Mouse (Mus musculus) heart, adult 2 months (tissue): ENCODE measurements around the gene Zscan29. TPM values are rescaled to one million over a fixed set of nuclear protein-coding genes. Genes with fewer than 3 reads are reported as not detected.

Source experiments
- DNase-seq, 2 experiments: peaks; one replicate each; pipeline ENCODE4 v3.0.0; 2021
- H3K27ac ChIP-seq: fragments of 200-600 bp; 2 replicates; pipeline ENCODE4 v1.8.1; 2022
- H3K27me3 ChIP-seq: fragments of 200-500 bp; 2 replicates; pipeline ENCODE4 v1.6.1; 2012; ENCODE audit warnings: mild to moderate bottlenecking, low read length, inconsistent platforms, mixed read lengths; ENCODE audit not compliant: control insufficient read depth, insufficient read depth
- H3K36me3 ChIP-seq: fragments of 200-500 bp; 2 replicates; pipeline ENCODE4 v1.6.1; 2012; ENCODE audit warnings: low read length, inconsistent platforms; ENCODE audit not compliant: control insufficient read depth, insufficient read depth
- H3K4me1 ChIP-seq: fragments of 200-500 bp; 2 replicates; pipeline ENCODE4 v1.6.1; 2011; ENCODE audit warnings: low read length; ENCODE audit not compliant: control insufficient read depth, insufficient read depth
- H3K4me3 ChIP-seq: fragments of 200-600 bp; 2 replicates; pipeline ENCODE4 v1.8.1; 2022
- H3K79me2 ChIP-seq: fragments of 200-500 bp; replicated peaks from 2 replicates; pipeline ENCODE4 v1.6.1; 2012; ENCODE audit warnings: mild to moderate bottlenecking, inconsistent platforms, low read length, moderate library complexity, mixed read lengths; ENCODE audit not compliant: control insufficient read depth, insufficient read depth
- H3K9ac ChIP-seq: fragments of 200-500 bp; 2 replicates; pipeline ENCODE4 v1.6.1; 2012; ENCODE audit warnings: low read depth, mild to moderate bottlenecking, control low read depth, inconsistent platforms, low read length, mixed read lengths
- CTCF ChIP-seq: fragments of 200-600 bp; IDR thresholded peaks from 2 replicates; pipeline ENCODE4 v1.8.1; 2022; ENCODE audit warnings: antibody characterized with exemption, mild to moderate bottlenecking, moderate library complexity
- EP300 ChIP-seq: fragments of 200-500 bp; IDR thresholded peaks from 2 replicates; pipeline ENCODE4 v1.6.1; 2011; ENCODE audit warnings: low read depth, low read length, control low read depth; ENCODE audit not compliant: insufficient read depth
- POLR2A ChIP-seq: fragments of 200-500 bp; IDR thresholded peaks from 2 replicates; pipeline ENCODE4 v1.6.1; 2011; ENCODE audit warnings: mild to moderate bottlenecking, low read depth, low read length, control low read depth; ENCODE audit not compliant: insufficient read depth
- WGBS: fragments of 180-500 bp; shearing (Covaris S2); methylation state at CpG from one replicate; pipeline ENCODE4 v1.1.7; 2018; 5-methylcytosine and 5-hydroxymethylcytosine counted together
- intact Hi-C: fragments of 180-260 bp; cut with DNase I; formaldehyde crosslinking; loops from one replicate; pipeline ENCODE4 v1.15.1; 2025
- long read RNA-seq: library from polyadenylated mRNA; stranded (forward); transcript quantifications from one replicate; pipeline ENCODE4 v2.0.0, GENCODE M21; 2021
- polyA plus RNA-seq: library from polyadenylated mRNA; depleted of rRNA; stranded (reverse); fragments of >200 nt; gene quantifications from 2 replicates; pipeline ENCODE4 v1.2.3, GENCODE M21; 2012; rRNA removed
- total RNA-seq, 2 experiments: library from RNA; stranded (reverse); gene quantifications; 2 replicates each; pipeline ENCODE4 v1.2.3; 2021

Gene Zscan29
- total RNA-seq (1 to 10 TPM; 5.2 to 6.4 TPM), polyA plus RNA-seq (2.0 and 2.3 TPM in 2 replicates)
- long read RNA-seq, partial matches to known transcripts = 2 of 4 reads
- long read RNA-seq, other reads (novel, unspliced or antisense) = 1 of 4 reads

DNA sequence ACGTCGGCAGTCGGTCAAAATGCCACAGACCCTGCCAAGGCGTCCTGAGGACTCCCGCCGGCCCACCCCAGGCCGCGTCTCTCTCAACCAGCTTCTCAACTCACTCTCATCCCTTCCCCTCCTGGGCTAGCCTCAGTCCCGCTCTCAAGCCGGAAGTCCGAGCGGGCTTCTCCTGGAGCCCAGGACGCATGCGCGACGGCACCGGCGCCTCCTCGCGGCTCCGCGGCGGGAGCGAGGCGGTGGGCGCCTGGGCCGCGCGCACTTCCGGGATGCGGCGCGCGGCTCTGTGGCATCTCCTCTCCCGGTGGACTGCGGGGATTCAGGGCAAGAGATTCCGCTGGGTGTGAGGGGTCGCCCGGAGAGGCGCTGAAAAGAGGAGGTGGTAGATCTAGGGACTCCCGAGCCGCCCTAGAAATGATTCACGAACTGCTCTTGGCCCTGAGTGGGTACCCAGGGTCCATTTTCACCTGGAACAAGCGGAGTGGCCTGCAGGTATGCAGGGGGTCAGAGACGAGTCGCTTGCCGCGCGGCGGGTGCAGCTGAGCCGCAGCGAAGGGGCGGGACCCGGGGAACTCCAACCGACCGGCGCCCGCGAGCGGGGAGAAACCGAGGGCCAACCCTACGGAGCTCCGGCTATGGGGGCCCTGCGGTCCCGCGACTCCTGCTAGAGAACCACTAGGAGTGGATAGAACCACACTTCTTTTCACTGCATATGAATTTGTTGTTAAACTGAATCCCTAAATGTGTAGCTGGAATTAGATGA is at the start of gene Zscan29:
Gene Zscan29 (minus strand): TSS at position 146 of the 763 bp plus-strand sequence.
- Histone ChIP-seq H3K79me2 (no peaks in the 10 kb centered on the region), H3K4me1 (peaks cover 8% of the 10 kb centered on the region), H3K27ac (peak within 1 kb of the TSS; percentile 92), H3K27me3 (no peaks in the 10 kb centered on the region), H3K9ac (peak within 1 kb of the TSS; percentile 82), H3K4me3 (peak within 1 kb of the TSS; percentile 80), H3K36me3 (no peaks in the 10 kb centered on the region; the same call in 1 of the 2 replicates)
- intact Hi-C loops = loop anchor here (1.0 kb wide), 1 partner anchor 31 kb away; the partner anchor contains the start of genes Adal and Lcmt2
- peak; percentile 93 to 94 for DNase-seq
- TF ChIP-seq POLR2A (peak; percentile 82), EP300 (0 out of 2 replicates have a peak, but pooled peaks have one; percentile 24), CTCF (peak; percentile 44)
- under 1% methylated on average over 66 of the region's 66 CpGs for WGBS

- intact Hi-C loops = no loop called here
- Histone ChIP-seq H3K4me1 (no peaks in the 10 kb centered on the region), H3K36me3 (no peaks in the 10 kb centered on the region)
Measured at GRCm38 (mm10) chr2:121219994-121220393, 49.1 kb upstream of the Zscan29 start.

DNA sequence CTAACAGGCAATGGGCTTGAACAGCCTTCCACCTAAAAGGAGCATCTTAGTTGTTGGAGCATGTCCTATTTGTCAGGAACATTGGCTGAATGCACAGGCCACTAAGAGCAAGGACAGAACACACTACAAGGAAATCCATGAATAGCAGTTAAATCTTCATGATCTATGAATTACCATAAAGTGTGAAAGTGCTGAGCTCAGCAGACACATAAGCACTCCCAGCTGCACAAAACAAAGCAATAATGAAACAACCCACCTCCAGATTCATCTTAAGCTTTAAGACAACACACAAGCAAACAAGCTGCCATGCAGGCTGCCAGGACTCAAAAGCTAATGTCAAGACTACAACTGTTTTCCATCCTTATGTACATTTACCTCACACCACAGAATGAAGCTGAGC is 48.3 kb upstream of the Zscan29 start:
- no peak for TF ChIP-seq POLR2A
- TF ChIP-seq EP300 = no peak
- TF ChIP-seq CTCF = no peak
- no peak overlapping the region for H3K9ac ChIP-seq
- H3K4me3 ChIP-seq = no peak overlapping the region
- no peaks in the 10 kb centered on the region for H3K27me3 ChIP-seq
- no peak overlapping the region for H3K27ac ChIP-seq
- DNase-seq = no peak
- H3K36me3 ChIP-seq = peaks cover 2% of the 10 kb centered on the region; the same call in 1 of the 2 replicates
- no peaks in the 10 kb centered on the region for H3K4me1 ChIP-seq
- intact Hi-C loops = no loop called here
- no peaks in the 10 kb centered on the region for H3K79me2 ChIP-seq

More at GRCm38 (mm10) chr2:121219994-121220393, 49.1 kb upstream of the Zscan29 start:
- H3K27ac ChIP-seq = no peak overlapping the region
- H3K27me3 ChIP-seq = no peaks in the 10 kb centered on the region
- TF ChIP-seq POLR2A (no peak), EP300 (no peak), CTCF (no peak)
- no peaks in the 10 kb centered on the region for H3K79me2 ChIP-seq
- no peak for DNase-seq
- H3K9ac ChIP-seq = no peak overlapping the region
- no peak overlapping the region for H3K4me3 ChIP-seq

DNA sequence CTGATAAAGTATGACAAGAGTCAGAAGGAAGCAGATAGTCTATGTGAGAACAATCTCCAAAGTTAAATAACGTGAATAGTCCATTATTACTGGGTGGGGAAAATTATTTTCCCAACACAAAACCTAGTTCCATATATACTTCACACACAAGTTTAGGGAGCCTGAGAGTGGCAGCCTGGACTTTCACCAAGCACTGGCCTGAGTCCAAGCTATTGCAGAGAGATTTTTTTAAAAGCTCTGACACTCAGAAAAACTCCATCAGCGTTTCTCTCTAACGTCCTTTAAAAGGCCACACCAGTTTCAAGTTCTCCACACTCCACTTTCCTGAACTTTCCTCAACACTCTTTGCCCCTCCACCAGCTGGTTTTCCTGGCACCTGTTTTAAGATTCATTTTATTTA is 43.6 kb upstream of the Zscan29 start:
- Histone ChIP-seq H3K9ac (no peak overlapping the region), H3K36me3 (peaks cover 2% of the 10 kb centered on the region; the same call in 1 of the 2 replicates), H3K79me2 (no peaks in the 10 kb centered on the region), H3K27ac (no peak overlapping the region), H3K4me1 (no peaks in the 10 kb centered on the region), H3K27me3 (no peaks in the 10 kb centered on the region), H3K4me3 (no peak overlapping the region)
- intact Hi-C loops = no loop called here
- WGBS = 54% methylated on average over 3 of the region's 3 CpGs
- no peak for TF ChIP-seq EP300
- TF ChIP-seq CTCF = no peak
- TF ChIP-seq POLR2A = no peak
- no peak for DNase-seq

GRCm38 (mm10) chr2:121206541-121206940 is 35.6 kb upstream of the Zscan29 start:
- no peaks in the 10 kb centered on the region for H3K79me2 ChIP-seq
- no peak for DNase-seq
- 94% methylated on average over 3 of the region's 3 CpGs for WGBS

DNA sequence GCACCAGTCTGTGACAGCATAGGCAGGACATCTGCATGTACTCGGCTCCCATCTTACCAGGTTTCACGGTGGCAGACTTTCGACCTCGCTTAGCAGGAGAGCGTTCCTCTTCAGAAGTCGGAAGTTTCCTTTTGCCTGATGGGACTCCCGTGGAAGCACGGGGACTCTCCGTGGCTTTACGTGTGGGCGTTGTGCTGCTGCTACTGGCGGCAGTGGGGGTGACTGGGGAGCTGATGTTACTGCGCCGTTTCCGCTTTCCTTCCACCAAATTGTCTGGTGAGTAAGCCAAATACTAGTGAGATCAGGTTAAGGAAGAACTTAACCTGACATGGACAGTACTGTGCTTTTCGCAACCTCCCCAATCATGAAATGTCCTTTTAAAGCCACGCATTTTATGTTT is 33.4 kb upstream of the Zscan29 start:
- intact Hi-C loops = no loop called here
- Histone ChIP-seq H3K27ac (no peak overlapping the region), H3K79me2 (no peaks in the 10 kb centered on the region), H3K36me3 (no peaks in the 10 kb centered on the region; the same call in 1 of the 2 replicates), H3K4me1 (no peaks in the 10 kb centered on the region), H3K9ac (no peak overlapping the region), H3K27me3 (no peaks in the 10 kb centered on the region), H3K4me3 (no peak overlapping the region)
- WGBS = 92% methylated on average over 17 of the region's 17 CpGs
- TF ChIP-seq POLR2A (no peak), EP300 (no peak), CTCF (no peak)
- DNase-seq = no peak

More at GRCm38 (mm10) chr2:121206541-121206940, 35.6 kb upstream of the Zscan29 start:
- Histone ChIP-seq H3K9ac (no peak overlapping the region), H3K4me1 (no peaks in the 10 kb centered on the region), H3K4me3 (no peak overlapping the region), H3K27ac (no peak overlapping the region), H3K27me3 (no peaks in the 10 kb centered on the region), H3K36me3 (no peaks in the 10 kb centered on the region)
- intact Hi-C loops = no loop called here
- TF ChIP-seq EP300 = no peak
- no peak for TF ChIP-seq CTCF
- no peak for TF ChIP-seq POLR2A
